Comparison of ENCODE assay signal across 21 mouse cellular contexts in genomic region chr9:115766471-115766870, GRCm38 (mm10).
A peak's percentile ranks its signal among the peaks of the same experiment; 100 is the strongest.
DNase-seq lines count a peak whose midpoint lies in the region; ATAC-seq and TF ChIP-seq lines count a peak whose summit lies in the region.
"Had no signal": no experiment of that assay in that cellular context is flagged by ENCODE, and none has a peak within 500 bp of the region (broad histone marks: within the 10 kb centered on the region; RNA-seq: fewer than 3 reads in every experiment).

No protein-coding gene starts in this region.

- no peak overlapping the region for H3K9ac ChIP-seq in embryonic facial prominence, embryonic 14.5 days (ENCODE audit: low read depth, low read length)
- no peak overlapping the region for H3K9ac ChIP-seq in forebrain, postnatal 0 days
- H3K9ac ChIP-seq: embryonic facial prominence, embryonic 13.5 days; hindbrain, embryonic 12.5 days; hindbrain, embryonic 15.5 days had no signal

- H3K4me2 ChIP-seq in embryonic facial prominence, embryonic 14.5 days (ENCODE audit: low read depth, low read length), result no peak overlapping the region
- H3K4me2 ChIP-seq in forebrain, postnatal 0 days (ENCODE audit: low read depth), result no peak overlapping the region
- H3K4me2 ChIP-seq: embryonic facial prominence, embryonic 13.5 days; hindbrain, embryonic 12.5 days; hindbrain, embryonic 15.5 days had no signal

- H3K4me1 ChIP-seq in embryonic facial prominence, embryonic 14.5 days (ENCODE audit: control insufficient read depth, insufficient read depth, low read length), result no peaks in the 10 kb centered on the region; the same call in 1 of the 2 replicates
- H3K4me1 ChIP-seq in embryonic facial prominence, embryonic 10.5 days, result no peaks in the 10 kb centered on the region
- no peaks in the 10 kb centered on the region for H3K4me1 ChIP-seq in forebrain, postnatal 0 days (ENCODE audit: insufficient read depth)
- H3K4me1 ChIP-seq: embryonic facial prominence, embryonic 13.5 days; hindbrain, embryonic 15.5 days had no signal

- ATAC-seq in embryonic facial prominence, embryonic 14.5 days (ENCODE audit: low read depth), result no peak
- no peak for ATAC-seq in forebrain, postnatal 0 days
- ATAC-seq: activated CD4-positive, CD25-positive, alpha-beta regulatory T cell, adult 4 months; CD4-positive, CD25-positive, alpha-beta regulatory T cell, adult 4 months; forebrain, embryonic 14.5 days; intestine, postnatal 0 days had no signal

- no peaks in the 10 kb centered on the region for H3K27me3 ChIP-seq in embryonic facial prominence, embryonic 14.5 days (replicated peaks; ENCODE audit: control insufficient read depth, insufficient read depth, low read length)
- no peaks in the 10 kb centered on the region for H3K27me3 ChIP-seq in embryonic facial prominence, embryonic 10.5 days (replicated peaks; ENCODE audit: low read depth, poor library complexity, severe bottlenecking)
- no peaks in the 10 kb centered on the region for H3K27me3 ChIP-seq in forebrain, postnatal 0 days (ENCODE audit: insufficient read depth, low read length)
- H3K27me3 ChIP-seq: embryonic facial prominence, embryonic 13.5 days; hindbrain, embryonic 12.5 days; hindbrain, embryonic 15.5 days had no signal

- no peak overlapping the region for H3K4me3 ChIP-seq in embryonic facial prominence, embryonic 14.5 days (ENCODE audit: low read depth, low read length)
- H3K4me3 ChIP-seq in embryonic facial prominence, embryonic 10.5 days, result no peak overlapping the region
- H3K4me3 ChIP-seq in forebrain, postnatal 0 days (ENCODE audit: low read depth, low read length), result no peak overlapping the region
- H3K4me3 ChIP-seq: embryonic facial prominence, embryonic 13.5 days; forebrain, embryonic 10.5 days; hindbrain, embryonic 12.5 days; hindbrain, embryonic 15.5 days had no signal

- WGBS in embryonic facial prominence, embryonic 14.5 days, result 77% methylated on average over 6 of the region's 6 CpGs
- 91% methylated on average over 6 of the region's 6 CpGs for WGBS in embryonic facial prominence, embryonic 10.5 days
- WGBS in forebrain, postnatal 0 days, result 76% methylated on average over 6 of the region's 6 CpGs

- peak; percentile 45 for DNase-seq in embryonic facial prominence, embryonic 14.5 days (ENCODE audit: low spot score)
- no peak for DNase-seq in embryonic facial prominence, embryonic 10.5 days (ENCODE audit: low spot score)
- DNase-seq in gastrocnemius, adult 8-10 months (ENCODE audit: low spot score in 2 of 2), result peak; percentile 10 to 20
- DNase-seq in gastrocnemius, postnatal 10 days, result no peak
- DNase-seq in Muller cell, postnatal 12 days (ENCODE audit: inconsistent ontology term), result peak; percentile 6
- peak; percentile 24 for DNase-seq in brain, adult 2 months (ENCODE audit: low read depth, low spot score)
- no peak for DNase-seq in thymus, postnatal 25 days
- DNase-seq in forebrain, postnatal 0 days, result no peak
- DNase-seq: adrenal gland, adult 8-10 months; adrenal gland, postnatal 25 days; cerebellum, adult 18-20 months; cerebellum, adult 9-11 months; kidney, adult 2 months had no signal

- no peak overlapping the region for H3K27ac ChIP-seq in embryonic facial prominence, embryonic 14.5 days (replicated peaks; ENCODE audit: low read depth, low read length)
- H3K27ac ChIP-seq in embryonic facial prominence, embryonic 10.5 days (replicated peaks), result no peak overlapping the region
- H3K27ac ChIP-seq in forebrain, postnatal 0 days (ENCODE audit: low read depth, low read length), result no peak overlapping the region
- H3K27ac ChIP-seq: embryonic facial prominence, embryonic 13.5 days; forebrain, embryonic 10.5 days; hindbrain, embryonic 12.5 days; hindbrain, embryonic 15.5 days had no signal

- no peaks in the 10 kb centered on the region for H3K36me3 ChIP-seq in embryonic facial prominence, embryonic 14.5 days (ENCODE audit: control insufficient read depth, insufficient read depth, low read length)
- no peaks in the 10 kb centered on the region for H3K36me3 ChIP-seq in embryonic facial prominence, embryonic 10.5 days (replicated peaks)
- no peaks in the 10 kb centered on the region for H3K36me3 ChIP-seq in forebrain, postnatal 0 days (ENCODE audit: insufficient read depth)
- H3K36me3 ChIP-seq: embryonic facial prominence, embryonic 13.5 days; forebrain, embryonic 10.5 days; hindbrain, embryonic 12.5 days; hindbrain, embryonic 15.5 days had no signal

- TF ChIP-seq CTCF in forebrain, postnatal 0 days (IDR thresholded peaks at IDR 0.05; ENCODE audit: low read depth), result no peak

- no peaks in the 10 kb centered on the region for H3K9me3 ChIP-seq in embryonic facial prominence, embryonic 14.5 days (ENCODE audit: control insufficient read depth, low read length)
- H3K9me3 ChIP-seq in embryonic facial prominence, embryonic 10.5 days, result no peaks in the 10 kb centered on the region
- no peaks in the 10 kb centered on the region for H3K9me3 ChIP-seq in forebrain, postnatal 0 days (ENCODE audit: low read length)
- H3K9me3 ChIP-seq: embryonic facial prominence, embryonic 13.5 days; forebrain, embryonic 10.5 days; hindbrain, embryonic 15.5 days had no signal

Comparison
In these comparisons a context has a peak if more than half of its experiments do, and no peak if none do; other contexts are left out.
1. DNase-seq: peak in embryonic facial prominence, embryonic 14.5 days (single experiment), gastrocnemius, adult 8-10 months (2 of 2), Muller cell, postnatal 12 days (single experiment) and brain, adult 2 months (single experiment); none in embryonic facial prominence, embryonic 10.5 days (single experiment), gastrocnemius, postnatal 10 days (single experiment), thymus, postnatal 25 days (single experiment) and forebrain, postnatal 0 days (single experiment).